Mouse (Mus musculus) neural tube, embryonic 11.5 days (tissue): Measurements from ENCODE around the gene Trim28. TPM values are rescaled to one million over a fixed set of nuclear protein-coding genes. Genes with fewer than 3 reads are reported as not detected.

ENCODE experiments used
- ATAC-seq: fragments of 200-750 bp; cut with Nextera tagmentation; 2 replicates; pipeline ENCODE4 v1.8.0; 2017; ENCODE audit warnings: moderate number of reproducible peaks, mild to moderate bottlenecking, moderate TSS enrichment, moderate library complexity; ENCODE audit not compliant: insufficient read depth, low FRiP score, low TSS enrichment
- DNase-seq: peaks from one replicate; pipeline ENCODE4 v3.0.0-alpha.2; 2015; ENCODE audit warnings: low spot score
- H3K27ac ChIP-seq: fragments of 300-500 bp; sonication (generic); 2 replicates; pipeline ENCODE4 v1.5.1; 2014; ENCODE audit warnings: low read depth, mild to moderate bottlenecking, low read length
- H3K27me3 ChIP-seq: fragments of 300-500 bp; sonication (generic); 2 replicates; pipeline ENCODE4 v1.6.1; 2014; ENCODE audit warnings: mild to moderate bottlenecking, low read length, mixed read lengths; ENCODE audit not compliant: control insufficient read depth, insufficient read depth
- H3K36me3 ChIP-seq: fragments of 300-500 bp; sonication (generic); 2 replicates; pipeline ENCODE4 v1.6.1; 2014; ENCODE audit warnings: mild to moderate bottlenecking, low read length, moderate library complexity, mixed read lengths; ENCODE audit not compliant: control insufficient read depth, insufficient read depth
- H3K4me1 ChIP-seq: fragments of 300-500 bp; sonication (generic); 2 replicates; pipeline ENCODE4 v1.6.1; 2014; ENCODE audit warnings: low read length, mixed read lengths; ENCODE audit not compliant: control insufficient read depth, insufficient read depth
- H3K4me2 ChIP-seq: fragments of 300-500 bp; sonication (generic); 2 replicates; pipeline ENCODE4 v1.6.1; 2014; ENCODE audit warnings: low read depth, mild to moderate bottlenecking, moderate library complexity
- H3K4me3 ChIP-seq: fragments of 300-500 bp; sonication (generic); 2 replicates; pipeline ENCODE4 v1.5.1; 2014; ENCODE audit warnings: low read depth, low read length
- H3K9ac ChIP-seq: fragments of 300-500 bp; sonication (generic); 2 replicates; pipeline ENCODE4 v1.6.1; 2014; ENCODE audit warnings: mild to moderate bottlenecking, low read length
- H3K9me3 ChIP-seq: fragments of 300-500 bp; sonication (generic); 2 replicates; pipeline ENCODE4 v1.6.1; 2016; ENCODE audit warnings: low read length; ENCODE audit not compliant: control insufficient read depth
- WGBS: fragments of 180-500 bp; shearing (Covaris S2); extraction: QIAGEN DNeasy Blood & Tissue Kit; methylation state at CpG from one replicate; pipeline ENCODE4 v1.1.7; 2014; 5-methylcytosine and 5-hydroxymethylcytosine counted together
- polyA plus RNA-seq: library from polyadenylated mRNA; unstranded; fragments of >200 nt; fragmentation: Nextera tagmentation; extraction: Ambion mirVana; gene quantifications from 2 replicates; pipeline ENCODE4 v1.2.1, GENCODE M21; 2014

Trim28 gene
- polyA plus RNA-seq, 1 experiment from 2014 or later: 523 TPM

DNA sequence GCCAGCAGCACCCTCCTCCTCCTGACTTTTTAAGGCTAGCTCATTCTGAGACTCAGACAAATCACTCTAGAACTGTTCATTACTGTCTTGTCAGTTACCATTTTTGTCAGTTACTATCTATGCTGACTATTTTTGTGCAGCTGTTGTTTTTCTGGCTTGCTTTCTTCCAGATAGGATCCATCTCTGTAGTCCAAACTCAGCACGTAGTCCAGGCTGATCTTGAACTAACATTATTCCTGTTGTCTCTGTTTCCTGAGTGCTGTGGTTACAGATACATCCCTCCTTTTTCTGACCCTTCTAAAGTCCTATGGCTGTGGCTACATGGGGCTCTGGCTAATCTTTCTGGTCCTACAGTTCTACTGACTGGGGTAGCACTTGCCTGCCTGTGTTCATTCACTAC, 40.3 kb downstream of the Trim28 start:
- Histone ChIP-seq H3K9me3 (no peaks in the 10 kb centered on the region; the same call in 1 of the 2 replicates), H3K36me3 (peaks cover 8% of the 10 kb centered on the region), H3K4me1 (peaks cover 15% of the 10 kb centered on the region), H3K4me3 (peak overlapping the region; percentile 78; the same call in 1 of the 2 replicates), H3K27me3 (peaks cover 28% of the 10 kb centered on the region), H3K9ac (peak overlapping the region; percentile 86), H3K27ac (no peak overlapping the region), H3K4me2 (peak overlapping the region; percentile 71)
- ATAC-seq (no peak), DNase-seq (no peak)
- WGBS: 88% methylated on average over 1 of the region's 1 CpGs

DNA sequence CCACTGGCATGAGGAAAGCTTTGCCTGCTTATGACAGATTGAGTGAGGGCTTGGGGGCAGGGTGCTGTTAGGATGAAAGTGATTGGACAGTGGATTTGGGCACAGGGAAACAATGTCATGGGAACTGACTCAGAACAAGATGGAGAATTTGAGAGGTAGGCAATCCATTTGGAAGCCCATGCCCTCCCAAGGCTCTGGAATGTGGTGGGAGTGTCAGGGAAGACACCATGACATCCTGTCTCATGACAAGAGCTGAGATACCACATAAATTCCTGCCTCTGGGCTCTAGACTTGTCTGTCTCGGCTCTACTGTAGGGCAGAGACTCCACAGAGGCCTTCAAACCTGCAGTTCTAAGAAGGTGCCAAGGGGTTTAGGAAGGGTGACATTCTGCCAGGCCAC, 42.3 kb downstream of the Trim28 start:
- Histone ChIP-seq H3K36me3 (peaks cover 3% of the 10 kb centered on the region; the same call in 1 of the 2 replicates), H3K4me1 (peaks cover 18% of the 10 kb centered on the region), H3K9me3 (no peaks in the 10 kb centered on the region; the same call in 1 of the 2 replicates), H3K27ac (no peak overlapping the region), H3K27me3 (peaks cover 38% of the 10 kb centered on the region), H3K4me3 (no peak overlapping the region), H3K9ac (no peak overlapping the region), H3K4me2 (no peak overlapping the region)
- no peak for ATAC-seq
- 64% methylated on average over 1 of the region's 1 CpGs for WGBS
- DNase-seq: no peak

DNA sequence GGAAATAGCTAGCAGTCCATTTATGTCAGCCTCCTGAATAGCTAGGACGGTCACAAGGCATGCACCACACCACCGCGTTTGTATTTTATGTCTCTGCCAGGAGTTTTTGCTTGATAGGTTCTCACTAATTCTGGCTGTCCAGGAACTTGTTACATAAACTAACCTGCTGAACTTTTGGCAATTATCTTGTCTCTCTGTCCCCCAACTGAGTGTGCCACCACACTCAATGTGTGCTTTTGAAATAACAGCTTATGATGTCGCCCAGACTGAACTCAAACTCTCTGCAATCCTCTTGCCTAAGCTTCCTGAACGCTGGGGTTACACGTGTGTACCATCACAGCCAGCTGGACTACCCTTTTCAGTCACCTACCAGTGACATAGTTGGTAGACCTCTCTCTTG, 43.6 kb downstream of the Trim28 start:
- Histone ChIP-seq H3K9me3 (no peaks in the 10 kb centered on the region; the same call in 1 of the 2 replicates), H3K4me2 (no peak overlapping the region), H3K27ac (no peak overlapping the region), H3K4me1 (peaks cover 13% of the 10 kb centered on the region), H3K4me3 (no peak overlapping the region), H3K27me3 (peaks cover 38% of the 10 kb centered on the region), H3K36me3 (no peaks in the 10 kb centered on the region), H3K9ac (no peak overlapping the region)
- DNase-seq (no peak), ATAC-seq (no peak)
- WGBS: 83% methylated on average over 6 of the region's 6 CpGs

DNA sequence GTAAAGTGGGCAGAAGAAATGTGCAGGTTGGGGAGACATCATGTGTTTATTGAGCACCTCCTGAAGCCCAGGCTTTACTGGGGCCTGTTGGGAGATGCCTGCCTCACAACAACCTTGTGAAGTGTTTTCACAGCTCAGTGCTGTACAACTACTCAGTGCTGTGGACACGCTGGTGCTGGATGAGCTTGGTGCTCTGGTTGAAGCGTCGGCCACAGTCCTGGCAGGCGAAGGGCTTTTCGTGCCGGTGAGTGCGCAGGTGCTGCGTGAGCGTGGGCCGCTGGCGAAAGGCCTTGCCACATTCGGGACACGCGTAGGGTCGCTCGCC, 44.2 kb downstream of the Trim28 start:
- Histone ChIP-seq H3K4me1 (peaks cover 13% of the 10 kb centered on the region), H3K9me3 (no peaks in the 10 kb centered on the region; the same call in 1 of the 2 replicates), H3K36me3 (no peaks in the 10 kb centered on the region), H3K4me2 (peak overlapping the region; percentile 80; the same call in 1 of the 2 replicates), H3K27ac (no peak overlapping the region), H3K4me3 (peak overlapping the region; percentile 43), H3K27me3 (peaks cover 38% of the 10 kb centered on the region), H3K9ac (peak overlapping the region; percentile 63)
- WGBS: 40% methylated on average over 16 of the region's 16 CpGs
- DNase-seq (no peak), ATAC-seq (no peak)

DNA sequence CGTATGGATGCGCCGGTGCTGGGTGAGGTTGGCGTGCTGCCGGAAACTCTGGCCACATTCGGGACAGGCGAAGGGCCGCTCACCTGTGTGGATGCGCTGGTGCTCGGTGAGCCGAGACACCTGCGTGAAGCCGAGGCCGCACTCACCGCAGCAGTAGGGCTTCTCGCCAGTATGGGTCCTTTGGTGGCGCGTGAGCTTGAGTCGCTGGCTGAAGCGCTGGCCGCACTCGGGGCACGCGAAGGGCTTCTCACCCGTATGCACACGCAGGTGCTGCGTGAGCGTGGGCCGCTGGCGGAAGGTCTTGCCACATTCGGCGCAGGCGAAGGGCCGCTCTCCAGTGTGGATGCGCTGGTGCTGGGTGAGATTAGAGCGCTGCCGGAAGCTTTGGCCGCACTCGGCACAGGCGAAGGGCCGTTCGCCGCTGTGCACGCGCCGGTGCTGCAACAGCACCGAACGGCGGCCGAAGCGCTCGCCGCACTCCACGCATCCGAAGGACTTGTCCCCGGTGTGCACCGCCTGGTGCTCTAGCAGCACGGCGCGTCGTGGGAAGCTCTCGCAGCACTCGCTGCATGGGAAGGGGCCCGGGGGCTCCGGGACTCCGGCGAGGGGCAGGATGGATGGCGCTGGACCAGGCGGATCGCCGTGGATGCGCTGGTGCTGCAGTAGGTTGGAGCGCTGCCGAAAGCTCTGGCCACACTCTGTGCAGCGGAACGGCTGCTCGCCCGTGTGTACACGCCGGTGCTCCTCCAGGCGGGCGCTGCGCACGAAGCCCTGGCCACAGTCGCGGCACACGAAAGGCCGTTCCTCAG, 44.7 kb downstream of the Trim28 start:
- WGBS: 6% methylated on average over 88 of the region's 88 CpGs
- H3K27ac ChIP-seq: no peak overlapping the region
- peak; percentile 28; the same call in 1 of the 2 replicates for ATAC-seq

DNA sequence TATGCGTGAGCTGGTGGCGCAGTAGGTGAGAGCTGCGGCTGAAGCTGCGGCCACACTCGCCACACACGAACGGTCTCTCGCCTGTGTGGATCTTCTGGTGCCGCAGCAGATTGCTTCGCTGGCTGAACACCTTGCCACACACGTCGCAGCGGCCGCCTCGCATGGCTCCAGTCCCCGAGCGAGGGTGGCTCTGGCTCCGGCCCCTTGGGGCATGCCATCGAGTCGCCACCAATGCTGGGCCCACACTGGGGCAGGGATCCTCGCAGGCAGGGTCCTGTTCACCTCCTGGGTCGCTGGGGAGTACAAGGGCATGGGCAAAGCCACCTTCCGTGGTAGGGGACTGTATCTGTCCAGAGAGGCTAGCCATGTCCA, 45.3 kb downstream of the Trim28 start:
- Histone ChIP-seq H3K9me3 (no peaks in the 10 kb centered on the region; the same call in 1 of the 2 replicates), H3K4me1 (peaks cover 8% of the 10 kb centered on the region), H3K4me2 (peak overlapping the region; percentile 80), H3K36me3 (no peaks in the 10 kb centered on the region), H3K27me3 (peaks cover 38% of the 10 kb centered on the region), H3K9ac (peak overlapping the region; percentile 63), H3K27ac (no peak overlapping the region), H3K4me3 (peak overlapping the region; percentile 43)
- 3% methylated on average over 23 of the region's 23 CpGs for WGBS
- no peak for DNase-seq
- peak; percentile 11; the same call in 1 of the 2 replicates for ATAC-seq

More for the DNA sequence above, 44.7 kb downstream of the Trim28 start:
- DNase-seq: peak; percentile 58
- Histone ChIP-seq H3K4me3 (peak overlapping the region; percentile 43), H3K4me2 (peak overlapping the region; percentile 80), H3K9ac (peak overlapping the region; percentile 63), H3K36me3 (no peaks in the 10 kb centered on the region), H3K27me3 (peaks cover 38% of the 10 kb centered on the region), H3K4me1 (peaks cover 12% of the 10 kb centered on the region), H3K9me3 (no peaks in the 10 kb centered on the region; the same call in 1 of the 2 replicates)

DNA sequence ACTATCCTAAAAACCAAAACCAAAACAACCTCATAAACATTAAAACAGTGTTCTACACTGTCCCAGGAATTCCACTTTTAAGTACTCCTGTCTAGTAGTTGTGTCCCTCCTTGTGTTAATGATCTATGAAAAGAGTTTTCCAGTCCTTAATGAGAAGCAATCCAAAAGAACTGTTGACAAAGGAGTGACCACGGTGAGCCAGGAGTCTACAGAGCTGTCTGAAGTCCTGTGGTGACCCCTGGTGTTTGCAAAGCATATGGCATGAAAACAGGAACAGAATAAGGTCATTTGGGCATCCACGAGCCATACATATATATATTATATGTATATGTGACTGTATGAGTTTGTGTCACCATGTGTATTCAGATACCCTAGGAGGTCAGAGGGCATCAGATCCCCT, 47.2 kb downstream of the Trim28 start:
- ATAC-seq: 0 out of 2 replicates have a peak, but pooled peaks have one; percentile 24

DNA sequence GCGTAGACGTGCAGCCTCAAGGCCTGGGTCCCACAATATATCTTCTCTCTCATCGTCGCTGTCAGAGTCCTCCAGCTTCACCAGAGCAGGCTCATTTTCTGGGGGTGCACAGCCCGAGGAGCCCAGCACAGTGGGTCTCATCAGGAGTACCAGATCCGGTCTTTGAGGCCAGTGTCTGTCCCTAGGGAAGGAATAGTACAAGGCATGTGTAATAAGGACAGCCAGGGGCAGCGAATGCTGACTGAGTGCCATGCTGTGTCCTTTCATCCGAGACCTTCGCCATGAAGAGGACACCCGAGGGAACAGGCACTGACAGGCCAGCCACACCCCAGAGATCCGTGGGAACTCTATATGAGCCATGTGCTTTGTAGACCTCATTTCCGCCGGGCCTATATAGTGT, 54.1 kb downstream of the Trim28 start:
- no peaks in the 10 kb centered on the region for H3K4me1 ChIP-seq
- H3K27ac ChIP-seq: no peak overlapping the region
- H3K9me3 ChIP-seq: no peaks in the 10 kb centered on the region
- WGBS: 90% methylated on average over 13 of the region's 13 CpGs
- DNase-seq (no peak), ATAC-seq (no peak)
- no peak overlapping the region for H3K4me3 ChIP-seq
- no peak overlapping the region for H3K9ac ChIP-seq
- no peaks in the 10 kb centered on the region for H3K36me3 ChIP-seq
- no peaks in the 10 kb centered on the region for H3K27me3 ChIP-seq
- no peak overlapping the region for H3K4me2 ChIP-seq

More for the DNA sequence above, 47.2 kb downstream of the Trim28 start:
- Histone ChIP-seq H3K27me3 (peaks cover 35% of the 10 kb centered on the region), H3K4me3 (no peak overlapping the region), H3K36me3 (no peaks in the 10 kb centered on the region), H3K4me1 (peaks cover 8% of the 10 kb centered on the region), H3K9me3 (no peaks in the 10 kb centered on the region; the same call in 1 of the 2 replicates), H3K9ac (no peak overlapping the region), H3K4me2 (no peak overlapping the region), H3K27ac (no peak overlapping the region)
- peak; percentile 66 for DNase-seq
- WGBS: 15% methylated on average over 2 of the region's 2 CpGs

DNA sequence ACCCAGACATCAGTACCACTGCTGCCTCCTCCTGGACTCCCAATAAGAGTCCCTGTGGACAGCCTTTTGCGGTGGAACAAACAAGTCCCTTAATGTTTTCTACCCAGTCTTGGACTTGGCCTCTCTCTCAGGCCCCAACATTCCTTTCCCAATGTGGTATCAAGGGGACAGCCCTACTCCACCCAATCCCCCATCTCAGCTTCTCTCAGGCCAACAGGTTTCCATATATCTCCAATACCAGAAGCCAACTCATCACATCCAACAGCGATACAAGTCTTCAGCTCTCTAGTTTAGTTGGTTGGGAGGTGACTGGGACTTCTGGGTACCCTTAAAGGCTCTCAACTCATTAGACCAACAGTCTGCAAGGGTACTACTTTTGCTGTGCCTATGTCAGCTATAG, 54.6 kb downstream of the Trim28 start:
- no peak for ATAC-seq
- H3K36me3 ChIP-seq: no peaks in the 10 kb centered on the region
- no peak overlapping the region for H3K9ac ChIP-seq
- WGBS: 96% methylated on average over 2 of the region's 2 CpGs
- H3K27me3 ChIP-seq: no peaks in the 10 kb centered on the region
- no peaks in the 10 kb centered on the region for H3K9me3 ChIP-seq
- H3K27ac ChIP-seq: no peak overlapping the region
- DNase-seq: no peak
- peak overlapping the region; percentile 39 for H3K4me2 ChIP-seq
- no peaks in the 10 kb centered on the region for H3K4me1 ChIP-seq
- H3K4me3 ChIP-seq: peak overlapping the region; percentile 49
